Mouse (Mus musculus) inflammation-experienced regulatory T-cells, adult 6 months (primary cell): Measurements from ENCODE around the gene Fam228b. TPM values are rescaled to one million over a fixed set of nuclear protein-coding genes. Genes with fewer than 3 reads are reported as not detected.

Experiments
- polyA plus RNA-seq, 3 experiments: library from polyadenylated mRNA; unstranded; fragments of 100-300 nt; shearing (Covaris generic); gene quantifications; one replicate each; pipeline ENCODE4 v1.2.1; 2017

Gene Fam228b
- polyA plus RNA-seq, 3 experiments from 2014 or later: 0.22 TPM; not detected in 2

Other genes with a start within 250 kb of the Fam228b start
- 10 to 100 TPM; 49.8 to 65.3 (median 61.3) TPM for gene Itsn2, start 176.6 kb downstream of the Fam228b start, polyA plus RNA-seq
- not detected for gene Gm3625, start 176.3 kb downstream of the Fam228b start, polyA plus RNA-seq
- under 1 TPM in 2 of 3 experiments, not detected in 1; 0.15 to 0.31 TPM for gene Fam228a, start 30.8 kb downstream of the Fam228b start, polyA plus RNA-seq
- not detected for gene Pfn4, start 245 bp downstream of the Fam228b start, polyA plus RNA-seq
- 100 to 1,000 TPM; 215 to 404 (median 344) TPM for gene Sf3b6, start 48.3 kb upstream of the Fam228b start, polyA plus RNA-seq
- 1 to 10 TPM in 1 of 3 experiments, under 1 TPM in 1, not detected in 1; 0.65 to 1.1 TPM for gene Fkbp1b, start 72.3 kb upstream of the Fam228b start, polyA plus RNA-seq
- gene Wdcp, start 74.0 kb upstream of the Fam228b start, polyA plus RNA-seq: 10 to 100 TPM in 2 of 3 experiments, 1 to 10 TPM in 1; 9.4 to 13.1 (median 12.3) TPM
- under 1 TPM; 0.39 to 0.69 (median 0.68) TPM for gene Mfsd2b, start 105.1 kb upstream of the Fam228b start, polyA plus RNA-seq
- 10 to 100 TPM; 13.3 to 17.3 (median 14.9) TPM for gene Ubxn2a, start 138.4 kb upstream of the Fam228b start, polyA plus RNA-seq
- 10 to 100 TPM; 10.8 to 18.6 (median 13.7) TPM for gene Atad2b, start 148.1 kb upstream of the Fam228b start, polyA plus RNA-seq